Mouse (Mus musculus) embryo, embryonic 9.5 days (tissue): ENCODE measurements around the gene Lbx2.
A peak's percentile ranks its signal among the peaks of the same experiment; 100 is the strongest.

Source experiments
- DNase-seq: peaks from one replicate; pipeline ENCODE4 v3.0.0-alpha.2; 2017; ENCODE audit errors: extremely low spot score

The Lbx2 gene

DNA sequence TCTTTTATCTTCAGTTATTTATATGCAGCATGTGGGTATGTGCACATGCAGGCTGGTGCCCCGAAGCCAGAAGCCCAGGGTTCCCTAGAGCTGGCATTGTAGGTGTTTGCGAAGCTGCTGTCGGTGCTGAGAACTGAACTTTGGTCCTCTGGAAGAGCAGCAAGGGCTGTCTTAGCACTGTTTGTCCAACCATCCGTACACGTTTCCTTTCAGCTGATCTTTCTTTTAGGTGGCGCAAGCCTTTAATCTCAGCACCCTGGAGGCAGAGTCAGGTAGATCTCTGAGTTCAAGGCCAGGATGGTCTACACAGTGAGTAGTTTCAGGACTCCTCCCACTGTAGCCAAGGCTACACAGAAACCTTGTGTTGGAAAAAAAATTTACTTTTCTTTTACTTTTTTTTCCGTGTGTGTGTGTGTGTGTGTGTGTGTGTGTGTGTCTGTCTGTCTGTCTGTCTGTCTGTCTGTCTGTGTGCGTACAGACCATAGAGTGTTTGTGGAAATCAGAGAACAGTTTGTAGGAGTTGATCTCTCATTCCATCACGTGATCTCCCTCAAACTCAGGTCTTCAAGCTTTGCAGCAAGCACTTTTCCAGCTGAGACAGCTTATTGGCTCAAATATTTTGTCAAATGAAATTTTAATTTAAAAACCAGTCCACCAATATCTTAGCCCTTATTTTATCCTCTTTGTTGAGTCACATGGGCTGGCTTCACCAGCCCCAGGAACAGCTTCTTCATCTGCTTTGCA lies 46.2 kb downstream of the Lbx2 start:
- DNase-seq = no peak

DNA sequence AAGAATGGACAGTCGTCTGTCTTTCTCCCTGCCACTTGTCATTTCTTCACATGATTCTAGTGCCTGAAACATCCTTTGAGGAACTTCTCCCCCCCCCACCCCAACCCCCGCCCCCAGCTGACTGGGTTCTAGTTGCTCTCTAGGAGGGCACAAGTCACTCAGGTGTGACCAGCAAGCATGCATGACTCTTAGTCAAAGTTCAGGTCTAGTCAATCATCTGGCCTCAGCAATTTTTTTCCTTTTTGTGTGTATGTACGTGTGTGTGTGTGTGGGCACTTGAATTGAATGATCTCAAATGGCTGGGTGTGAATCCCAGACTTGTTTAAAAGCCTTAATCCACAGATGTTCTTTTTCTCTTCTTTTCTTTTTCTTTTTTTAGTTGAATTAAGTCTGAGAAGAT lies 48.1 kb downstream of the Lbx2 start:
- no peak for DNase-seq

DNA sequence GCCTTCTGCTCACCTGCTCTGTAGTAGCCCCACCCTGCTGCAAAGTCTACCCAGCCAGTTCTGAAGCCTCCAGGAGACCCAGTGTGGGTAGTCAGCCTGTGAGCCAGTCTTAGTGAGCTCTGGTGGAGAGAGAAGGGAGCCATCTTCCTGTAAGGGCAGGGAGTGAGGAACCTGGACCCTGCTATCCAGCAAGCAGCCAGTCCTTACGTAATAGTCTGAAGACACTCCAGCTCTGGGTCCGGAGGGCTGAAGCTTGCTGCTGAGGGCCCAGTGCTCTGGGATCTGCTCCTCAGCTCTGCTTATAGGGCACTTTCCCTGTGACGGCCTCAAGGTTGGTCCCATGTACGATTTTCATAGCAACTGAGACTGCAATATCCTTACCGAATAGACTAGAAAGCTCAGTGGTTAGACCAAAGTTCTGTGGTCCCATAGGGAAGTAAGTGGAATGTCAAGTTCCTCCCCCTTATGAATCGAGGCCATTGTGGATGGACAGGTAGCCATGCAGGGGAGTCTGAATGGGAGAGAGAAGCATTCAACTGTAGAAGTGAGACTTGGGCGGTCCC lies 48.9 kb downstream of the Lbx2 start, which contains the start of gene Rtkn:
Rtkn (plus strand) TSS at position 513 of the 563 bp plus-strand sequence.
- DNase-seq = no peak

DNA sequence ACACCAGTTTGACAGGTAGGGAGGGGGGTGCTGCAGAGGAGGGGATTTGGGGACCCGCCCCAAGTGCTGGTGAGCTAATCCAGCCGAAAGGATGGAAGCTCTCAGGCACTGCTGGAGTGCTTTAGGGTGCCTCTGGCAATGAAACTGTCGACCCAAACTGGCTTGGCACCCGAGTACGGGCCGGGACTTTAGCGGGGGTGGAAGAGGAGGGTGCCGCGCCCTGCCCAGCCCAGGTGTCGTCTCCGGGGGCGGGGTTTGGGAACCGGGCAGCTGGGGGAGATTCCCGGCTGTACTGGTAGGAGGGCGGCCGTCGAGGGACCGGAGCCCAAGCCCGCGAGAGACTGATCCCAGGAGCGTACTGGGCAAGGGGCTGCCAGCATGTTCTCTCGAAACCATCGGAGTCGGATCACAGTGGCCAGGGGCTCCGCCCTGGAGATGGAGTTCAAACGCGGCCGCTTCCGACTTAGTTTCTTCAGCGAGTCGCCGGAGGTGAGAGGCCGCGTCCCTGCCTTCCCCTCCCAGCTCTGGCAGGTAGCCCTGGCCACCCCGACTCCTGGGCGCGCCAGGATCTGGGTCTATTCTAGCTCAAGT lies 49.5 kb downstream of the Lbx2 start:
- DNase-seq = no peak

DNA sequence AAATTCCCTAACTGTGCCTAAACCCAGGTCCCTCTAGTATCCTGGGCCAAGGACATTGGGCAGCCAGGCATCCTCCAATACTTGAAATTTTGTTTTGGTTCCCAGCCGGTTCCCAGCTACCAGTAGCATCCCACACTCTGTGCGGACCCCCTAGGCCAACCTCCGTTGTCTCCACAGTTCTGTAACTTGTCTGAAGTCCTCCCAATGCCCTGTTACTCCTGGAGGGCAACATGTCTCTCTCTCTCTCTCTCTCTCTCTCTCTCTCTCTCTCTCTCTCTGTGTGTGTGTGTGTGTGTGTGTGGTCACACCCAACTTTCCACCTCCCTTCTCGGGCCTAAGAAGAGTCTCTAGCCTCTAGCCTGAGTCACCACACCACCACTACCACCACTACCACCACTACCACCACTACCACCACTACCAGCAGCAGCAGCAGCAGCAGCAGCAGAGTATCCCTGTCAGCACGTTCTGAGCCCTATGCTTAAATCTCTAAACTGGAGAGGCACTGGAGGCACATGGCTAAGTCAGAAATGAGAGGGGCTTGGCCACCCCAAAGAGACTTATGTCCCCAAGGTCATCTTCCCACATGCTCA lies 50.2 kb downstream of the Lbx2 start:
- DNase-seq = no peak

DNA sequence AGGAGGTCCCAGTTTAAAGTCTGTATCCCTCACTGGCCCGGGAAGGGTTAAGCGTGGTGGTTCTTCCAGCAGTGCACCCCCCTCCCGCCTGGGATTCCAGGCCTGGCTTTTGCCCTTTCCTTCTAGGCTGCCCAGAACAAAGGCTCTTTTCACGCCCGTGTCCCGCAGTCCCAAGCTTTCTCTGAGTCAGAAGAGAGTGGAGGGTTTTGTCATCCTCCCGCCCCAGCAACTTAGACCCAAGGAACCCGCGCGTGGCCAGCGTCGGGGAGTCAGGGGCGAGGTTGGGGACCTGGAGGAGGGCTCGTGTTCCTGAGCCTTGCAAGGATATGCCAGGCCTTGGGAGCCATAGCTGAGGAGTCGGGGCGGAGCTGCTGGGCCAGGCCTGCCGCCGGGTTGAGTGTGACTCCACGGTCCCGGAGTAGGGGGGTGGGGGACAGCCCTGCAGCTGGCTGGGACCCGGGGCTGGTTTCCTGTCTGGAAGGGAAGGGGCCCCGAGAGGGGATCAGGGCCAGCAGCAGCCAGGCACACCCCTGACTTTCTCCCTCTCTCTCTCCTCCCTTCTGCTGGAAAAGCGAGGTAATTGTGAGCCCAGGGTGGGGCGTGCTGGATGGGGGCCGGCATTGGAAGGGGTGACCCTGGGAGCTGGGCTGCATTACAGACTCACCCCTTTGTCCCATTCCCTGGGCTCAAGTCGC lies 50.9 kb downstream of the Lbx2 start:
- DNase-seq = peak; percentile 89

DNA sequence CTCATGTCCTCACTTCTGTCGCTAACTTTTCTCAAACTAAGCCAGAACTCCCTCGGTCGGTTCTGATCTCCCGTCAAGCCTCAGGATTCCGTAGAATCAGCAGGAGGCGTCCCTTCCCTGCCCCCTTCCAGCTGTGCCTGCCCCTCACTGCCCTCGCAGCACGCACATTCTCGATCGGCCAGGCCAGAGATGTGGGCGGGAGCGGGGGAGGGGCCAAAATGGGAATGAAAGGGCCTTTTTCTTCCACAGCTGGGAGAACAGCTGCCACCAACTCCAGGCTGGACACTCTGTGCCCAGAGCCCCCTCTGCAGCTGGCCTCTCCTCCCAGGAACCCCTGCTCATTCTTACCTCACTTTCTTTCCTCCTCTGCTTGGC lies 51.4 kb downstream of the Lbx2 start:
- peak; percentile 96 for DNase-seq
